Mouse (Mus musculus): ENCODE measurements around the gene Olfr152.

DNA sequence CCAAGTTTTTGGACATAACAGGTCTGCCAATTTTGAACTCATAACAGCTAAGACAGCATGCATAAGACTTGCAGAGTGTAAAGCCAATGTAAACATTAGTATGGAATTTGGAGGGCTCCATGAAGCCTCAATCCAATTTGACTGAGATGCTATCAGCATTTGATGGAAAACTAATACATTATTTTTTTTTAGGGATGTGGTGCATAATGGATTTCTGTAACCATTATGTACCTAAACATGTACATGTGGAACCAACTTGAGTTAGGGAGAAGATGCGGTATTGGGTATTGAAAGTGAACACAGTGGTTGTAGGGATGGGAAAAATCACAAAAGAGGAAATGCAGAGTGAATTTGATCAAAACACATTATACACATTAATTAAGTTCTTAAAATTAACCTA is 51.0 kb downstream of the Olfr152 start, which contains the start of gene Olfr1148:
- TF ChIP-seq CTCF (IDR thresholded peaks at IDR 0.05; ENCODE audit: control insufficient read depth, insufficient read depth, insufficient replicate concordance, low read depth, low read length) (no peak), POLR2A (IDR thresholded peaks at IDR 0.05; ENCODE audit: control insufficient read depth, low read depth, low read length) (no peak)
